Mouse (Mus musculus) cerebellum, adult 11-12 months (tissue): ENCODE data around the gene Itgad.

Experiments used
- DNase-seq: peaks from one replicate; pipeline ENCODE4 v3.0.0; 2022

Itgad gene

GRCm38 (mm10) chr7:128245547-128245946 is 91.4 kb downstream of the Itgad start:
- DNase-seq, result no peak

GRCm38 (mm10) chr7:128246496-128247391 is 92.6 kb downstream of the Itgad start, which contains the start of gene Tgfb1i1:
Gene Tgfb1i1, plus strand, starts transcription at chr7:128246812.
- DNase-seq, result peak; percentile 47

- peak; percentile 84 for DNase-seq
Measured at GRCm38 (mm10) chr7:128247443-128247842, 93.3 kb downstream of the Itgad start.

- peak; percentile 43 for DNase-seq
Measured at GRCm38 (mm10) chr7:128248081-128249042, 94.2 kb downstream of the Itgad start.

GRCm38 (mm10) chr7:128249998-128250397 is 95.8 kb downstream of the Itgad start:
- DNase-seq, result peak; percentile 16

- peak; percentile 65 for DNase-seq
Measured at GRCm38 (mm10) chr7:128251946-128252345, 97.8 kb downstream of the Itgad start.

- DNase-seq, result no peak
Measured at GRCm38 (mm10) chr7:128252609-128253008, 98.4 kb downstream of the Itgad start.

- DNase-seq, result no peak
Measured at GRCm38 (mm10) chr7:128254978-128255377, 100.8 kb downstream of the Itgad start.

- no peak for DNase-seq
Measured at GRCm38 (mm10) chr7:128255757-128256156, 101.6 kb downstream of the Itgad start.

GRCm38 (mm10) chr7:128256783-128257334 is 102.7 kb downstream of the Itgad start:
- no peak for DNase-seq

- no peak for DNase-seq
Measured at GRCm38 (mm10) chr7:128265411-128265810, 111.2 kb downstream of the Itgad start, which contains the start of gene Slc5a2. Gene Slc5a2, plus strand, starts transcription at chr7:128265657.

- DNase-seq, result no peak
Measured at GRCm38 (mm10) chr7:128266056-128266455, 111.9 kb downstream of the Itgad start.

- no peak for DNase-seq
Measured at GRCm38 (mm10) chr7:128267391-128267790, 113.2 kb downstream of the Itgad start.

GRCm38 (mm10) chr7:128267813-128268212 is 113.6 kb downstream of the Itgad start:
- DNase-seq, result no peak

- DNase-seq, result peak; percentile 78
Measured at GRCm38 (mm10) chr7:128270431-128270850, 116.3 kb downstream of the Itgad start.

- peak; percentile 57 for DNase-seq
Measured at GRCm38 (mm10) chr7:128271496-128271895, 117.3 kb downstream of the Itgad start.
